Mouse (Mus musculus): ENCODE data around the gene Heatr4.

DNA sequence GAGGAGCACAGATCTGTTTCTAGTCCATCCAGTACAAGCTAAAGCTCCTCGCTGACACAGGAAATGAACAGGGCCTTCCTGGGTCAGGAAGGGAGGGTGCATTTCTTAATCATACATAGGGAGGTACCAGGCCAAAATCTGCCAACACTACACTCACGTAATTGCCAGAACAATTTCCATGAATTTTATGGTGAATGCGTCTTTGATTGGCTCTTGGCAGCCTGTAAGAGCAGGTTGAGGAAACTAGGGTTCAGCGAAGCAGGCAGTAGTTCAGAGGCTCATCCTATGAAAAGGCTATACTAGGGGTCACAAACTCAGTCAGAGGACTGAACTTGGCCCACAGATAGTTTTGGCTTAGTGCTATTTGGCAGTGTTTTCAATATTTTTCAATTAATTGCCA is 44.6 kb downstream of the Heatr4 start:
- no peak for TF ChIP-seq CTCF (IDR thresholded peaks at IDR 0.05; ENCODE audit: extremely low read depth, insufficient read length, insufficient replicate concordance, low read depth, low read length)
- TF ChIP-seq POLR2A (IDR thresholded peaks at IDR 0.05; ENCODE audit: low read depth, low read length) = no peak

All from small intestine, adult 2 months (tissue).